Mouse (Mus musculus) bone marrow macrophage, adult 2 months (primary cell): ENCODE results near the gene H6pd.

ENCODE experiments used
- CTCF ChIP-seq: IDR thresholded peaks from 2 replicates; pipeline ENCODE4 v1.5.1; 2012; ENCODE audit warnings: low read depth, mild to moderate bottlenecking, low read length, moderate library complexity
- POLR2A ChIP-seq: IDR thresholded peaks from 2 replicates; pipeline ENCODE4 v1.6.1; 2012; ENCODE audit warnings: mild to moderate bottlenecking, low read depth, low read length, borderline replicate concordance

- no peak for TF ChIP-seq CTCF
- TF ChIP-seq POLR2A: no peak
These were observed 52.8 kb downstream of the H6pd start for GRCm38 (mm10) chr4:149956048-149956447.
